Mouse (Mus musculus) CH12.LX (cell line): ENCODE data around the gene Nat9. TPM values are rescaled to one million over a fixed set of nuclear protein-coding genes. Genes with fewer than 3 reads are reported as not detected.

Experiments
- DNase-seq: peaks from one replicate; pipeline ENCODE4 v3.0.0-alpha.2; 2013; ENCODE audit errors: extremely low read depth
- H3K27ac ChIP-seq: 2 replicates; pipeline ENCODE4 v1.5.1; 2012; ENCODE audit warnings: low read depth, mild to moderate bottlenecking, control low read depth, moderate library complexity; ENCODE audit not compliant: insufficient read depth
- H3K27me3 ChIP-seq: replicated peaks from 2 replicates; pipeline ENCODE3; 2012; ENCODE audit warnings: inconsistent platforms
- H3K36me3 ChIP-seq, 2 experiments: replicated peaks in 1 of 2; 2 replicates each; pipeline versions ENCODE3 to v1.6.1; 2012; ENCODE audit warnings: inconsistent platforms in 1 of 2, low read length in 1 of 2, mild to moderate bottlenecking in 1 of 2, mixed read lengths in 1 of 2, moderate library complexity in 1 of 2; ENCODE audit not compliant: control insufficient read depth in 1 of 2, insufficient read depth in 1 of 2
- H3K4me1 ChIP-seq, 2 experiments: 2 replicates each; pipeline ENCODE4 v1.6.1; 2012; ENCODE audit warnings: inconsistent platforms in 1 of 2, moderate library complexity in 1 of 2; ENCODE audit not compliant: insufficient read depth in 2 of 2, control insufficient read depth in 1 of 2
- H3K4me2 ChIP-seq: 2 replicates; pipeline ENCODE4 v1.6.1; 2012; ENCODE audit warnings: low read depth, mild to moderate bottlenecking, control low read depth; ENCODE audit not compliant: poor library complexity, insufficient read depth, severe bottlenecking
- H3K4me3 ChIP-seq, 3 experiments: fragments of 150-350 bp in 1 of 3; sonication (generic) in 1 of 3; replicated peaks in 1 of 3; 2 replicates each; pipeline versions ENCODE3 to v1.5.1; 2011 to 2012; ENCODE audit warnings: low read depth in 2 of 3, low read length in 2 of 3, mild to moderate bottlenecking in 2 of 3, moderate library complexity in 2 of 3, control low read depth in 1 of 3, improper control_type of control experiment in 1 of 3, inconsistent platforms in 1 of 3, mixed read lengths in 1 of 3; ENCODE audit not compliant: poor library complexity in 1 of 3
- H3K79me2 ChIP-seq: replicated peaks from 2 replicates; pipeline ENCODE4 v1.6.1; 2012; ENCODE audit warnings: mild to moderate bottlenecking, moderate library complexity; ENCODE audit not compliant: control insufficient read depth, poor library complexity, insufficient read depth, severe bottlenecking; ENCODE audit errors: extremely low read depth
- H3K9ac ChIP-seq: 2 replicates; pipeline ENCODE4 v1.6.1; 2012; ENCODE audit warnings: low read depth, mild to moderate bottlenecking, control low read depth, moderate library complexity; ENCODE audit not compliant: insufficient read depth
- H3K9me3 ChIP-seq: replicated peaks from 2 replicates; pipeline ENCODE3; 2012; ENCODE audit warnings: low read length, inconsistent platforms, mixed read lengths
- BHLHE40 ChIP-seq: IDR thresholded peaks from 2 replicates; pipeline ENCODE4 v1.6.1; 2011; ENCODE audit warnings: mild to moderate bottlenecking, low read depth, low read length, improper control_type of control experiment
- CHD1 ChIP-seq: IDR thresholded peaks from 2 replicates; pipeline ENCODE4 v1.6.1; 2012; ENCODE audit warnings: low read depth, low read length, improper control_type of control experiment, inconsistent platforms
- ETS1 ChIP-seq: conservative IDR thresholded peaks from 2 replicates; pipeline ENCODE4 v1.6.1; 2012; ENCODE audit warnings: low read depth, mild to moderate bottlenecking, inconsistent platforms, low read length, improper control_type of control experiment, moderate library complexity
- HCFC1 ChIP-seq: IDR thresholded peaks from 2 replicates; pipeline ENCODE4 v1.6.1; 2012; ENCODE audit warnings: low read depth, mild to moderate bottlenecking, inconsistent platforms, low read length, improper control_type of control experiment
- IRF4 ChIP-seq: IDR thresholded peaks from 2 replicates; pipeline ENCODE4 v1.6.1; 2014; ENCODE audit warnings: low read depth, mild to moderate bottlenecking, inconsistent platforms, low read length, improper control_type of control experiment
- JUND ChIP-seq: conservative IDR thresholded peaks from 2 replicates; pipeline ENCODE4 v1.6.1; 2011; ENCODE audit warnings: low read depth, low read length, improper control_type of control experiment
- KAT2A ChIP-seq: IDR thresholded peaks from 2 replicates; pipeline ENCODE4 v1.6.1; 2012; ENCODE audit warnings: low read length, improper control_type of control experiment, inconsistent platforms; ENCODE audit not compliant: insufficient replicate concordance
- MAFK ChIP-seq: IDR thresholded peaks from 2 replicates; pipeline ENCODE4 v1.6.1; 2011; ENCODE audit warnings: low read length, improper control_type of control experiment; ENCODE audit not compliant: insufficient replicate concordance
- MAX ChIP-seq: IDR thresholded peaks from 2 replicates; pipeline ENCODE4 v1.6.1; 2011; ENCODE audit warnings: low read length, improper control_type of control experiment
- MAZ ChIP-seq: IDR thresholded peaks from 2 replicates; pipeline ENCODE4 v1.6.1; 2012; ENCODE audit warnings: low read depth, mild to moderate bottlenecking, inconsistent platforms, low read length, improper control_type of control experiment, moderate library complexity
- MEF2A ChIP-seq: IDR thresholded peaks from 2 replicates; pipeline ENCODE4 v1.6.1; 2014; ENCODE audit warnings: low read depth, mild to moderate bottlenecking, inconsistent platforms, low read length, improper control_type of control experiment, borderline replicate concordance
- POLR2A ChIP-seq: IDR thresholded peaks from 2 replicates; pipeline ENCODE4 v1.6.1; 2011; ENCODE audit warnings: low read depth, mild to moderate bottlenecking, improper control_type of control experiment, low read length
- POLR2AphosphoS2 ChIP-seq: IDR thresholded peaks from 2 replicates; pipeline ENCODE4 v1.6.1; 2011; ENCODE audit warnings: low read depth, low read length, improper control_type of control experiment
- RCOR1 ChIP-seq: conservative IDR thresholded peaks from 2 replicates; pipeline ENCODE4 v1.6.1; 2012; ENCODE audit warnings: low read depth, mild to moderate bottlenecking, inconsistent platforms, low read length, improper control_type of control experiment
- SIN3A ChIP-seq: IDR thresholded peaks from 2 replicates; pipeline ENCODE4 v1.6.1; 2012; ENCODE audit warnings: low read length, improper control_type of control experiment, inconsistent platforms
- USF2 ChIP-seq: conservative IDR thresholded peaks from 2 replicates; pipeline ENCODE4 v1.6.1; 2011; ENCODE audit warnings: low read depth, low read length, improper control_type of control experiment
- ZC3H11A ChIP-seq: IDR thresholded peaks from 2 replicates; pipeline ENCODE4 v1.6.1; 2012; ENCODE audit warnings: low read depth, mild to moderate bottlenecking, inconsistent platforms, low read length, improper control_type of control experiment
- ZKSCAN1 ChIP-seq: IDR thresholded peaks from 2 replicates; pipeline ENCODE4 v1.6.1; 2012; ENCODE audit warnings: low read depth, inconsistent platforms, low read length, improper control_type of control experiment, borderline replicate concordance
- ZMIZ1 ChIP-seq: IDR thresholded peaks from 2 replicates; pipeline ENCODE4 v1.6.1; 2012; ENCODE audit warnings: low read depth, mild to moderate bottlenecking, inconsistent platforms, low read length, improper control_type of control experiment
- dilution Hi-C: fragments of 300-500 bp; cut with MboI; formaldehyde crosslinking; loops from 2 replicates; pipeline ENCODE4 v1.14.3; 2020; ENCODE audit warnings: low sequenced_read_pairs; ENCODE audit not compliant: extremely low pct_unique_long_range_greater_than_20kb, extremely low pct_ligation_motif_present
- in situ Hi-C: fragments of 300-500 bp; cut with MboI; formaldehyde crosslinking; loops from 3 replicates; pipeline ENCODE4 v1.14.3; 2019; ENCODE audit warnings: low sequenced_read_pairs, low pct_ligation_motif_present, low pct_unique_long_range_greater_than_20kb, mixed read lengths
- polyA plus RNA-seq: library from polyadenylated mRNA; unstranded; fragments of >175 nt; gene quantifications from 2 replicates; pipeline ENCODE4 v1.2.1, GENCODE M21; 2012; ENCODE audit warnings: low read depth; ENCODE audit not compliant: insufficient read length
- total RNA-seq, 2 experiments: library from RNA; depleted of rRNA; stranded (reverse); fragments of 300-350 nt in 1 of 2; fragments of >200 nt in 1 of 2; gene quantifications; 2 replicates each; pipeline ENCODE4 v1.2.3; 2012 to 2014

Gene Nat9
- total and polyA plus RNA-seq, 3 experiments = 24.1 to 74.0 (median 30.6) TPM

GRCm38 (mm10) chr11:115222077-115222476 lies 34.4 kb upstream of the Nat9 start:
- Histone ChIP-seq H3K27ac (no peak overlapping the region), H3K79me2 (no peaks in the 10 kb centered on the region)
- TF ChIP-seq KAT2A (no peak), IRF4 (no peak), ZKSCAN1 (no peak), HCFC1 (no peak), USF2 (no peak)
- TF ChIP-seq, all 38 proteins: peak for 0
- dilution Hi-C loops (no loop called here), in situ Hi-C loops (no loop called here)
- Histone ChIP-seq H3K4me1 (peaks cover 3 to 29% of the 10 kb centered on the region in 2 experiments; a peak in 3 of 4 replicates), H3K36me3 (peaks cover 11 to 63% of the 10 kb centered on the region in 2 experiments), H3K9ac (no peak overlapping the region), H3K4me3 (no peak overlapping the region), H3K4me2 (no peak overlapping the region), H3K27me3 (no peaks in the 10 kb centered on the region), H3K9me3 (no peaks in the 10 kb centered on the region)
- no peak for DNase-seq

GRCm38 (mm10) chr11:115219685-115220084 lies 32.0 kb upstream of the Nat9 start:
- in situ Hi-C loops = loop anchor here (10.0 kb wide), 1 partner anchor 255 kb away; the partner anchor contains the start of gene Armc7

DNA sequence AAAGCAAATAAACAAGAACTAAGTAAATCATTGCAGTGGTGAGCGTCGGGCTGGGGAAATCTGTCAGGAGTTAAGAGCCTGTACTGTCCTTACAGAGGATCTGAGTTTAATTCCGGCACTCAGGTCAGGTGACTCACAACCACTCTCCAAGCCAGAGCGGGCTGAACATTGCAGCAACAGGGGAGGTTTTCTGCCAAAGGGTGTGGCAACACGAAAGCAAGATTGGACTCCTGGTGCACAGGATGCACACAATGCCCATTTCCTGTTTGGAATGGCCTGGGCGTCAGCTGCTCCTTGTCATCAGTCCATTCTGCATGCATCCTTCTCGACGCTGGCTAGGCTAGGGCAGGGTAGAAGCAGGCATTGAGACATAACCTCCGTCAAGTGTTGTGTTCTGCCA lies 31.6 kb upstream of the Nat9 start:
- dilution Hi-C loops = no loop called here
- Histone ChIP-seq H3K36me3 (peaks cover 11 to 79% of the 10 kb centered on the region in 2 experiments), H3K9ac (no peak overlapping the region), H3K27ac (no peak overlapping the region), H3K4me2 (no peak overlapping the region), H3K9me3 (no peaks in the 10 kb centered on the region), H3K27me3 (no peaks in the 10 kb centered on the region), H3K79me2 (no peaks in the 10 kb centered on the region), H3K4me3 (no peak overlapping the region)
- no peak for DNase-seq
- TF ChIP-seq BHLHE40 = no peak
- TF ChIP-seq POLR2AphosphoS2 = no peak
- no peak for TF ChIP-seq JUND
- no peak for TF ChIP-seq SIN3A
- TF ChIP-seq RCOR1 = no peak
- no peak for TF ChIP-seq CHD1
- TF ChIP-seq, all 38 proteins: peak for 0
- H3K4me1 ChIP-seq = peaks cover 0 to 1% of the 10 kb centered on the region in 2 experiments; a peak in 3 of 4 replicates
- in situ Hi-C loops = loop anchor here (10.0 kb wide), 1 partner anchor 256 kb away; the partner anchor contains the start of gene Armc7

More at GRCm38 (mm10) chr11:115219685-115220084, 32.0 kb upstream of the Nat9 start:
- dilution Hi-C loops = no loop called here
- Histone ChIP-seq H3K27ac (no peak overlapping the region), H3K4me2 (no peak overlapping the region), H3K27me3 (no peaks in the 10 kb centered on the region), H3K36me3 (peaks cover 11 to 77% of the 10 kb centered on the region in 2 experiments), H3K79me2 (no peaks in the 10 kb centered on the region), H3K4me1 (peaks cover 0 to 5% of the 10 kb centered on the region in 2 experiments; a peak in 3 of 4 replicates), H3K9ac (no peak overlapping the region), H3K9me3 (no peaks in the 10 kb centered on the region), H3K4me3 (no peak overlapping the region)
- TF ChIP-seq MAZ = no peak
- no peak for TF ChIP-seq MEF2A
- TF ChIP-seq USF2 = no peak
- TF ChIP-seq ZMIZ1 = no peak
- no peak for TF ChIP-seq JUND
- TF ChIP-seq ETS1 = no peak
- no peak for TF ChIP-seq ZKSCAN1
- no peak for TF ChIP-seq MAX
- TF ChIP-seq ZC3H11A = no peak
- no peak for TF ChIP-seq POLR2A
- TF ChIP-seq MAFK = no peak
- no peak for TF ChIP-seq IRF4
- no peak for DNase-seq
